Mouse (Mus musculus) urinary bladder, adult 2 months (tissue): ENCODE measurements around the gene Clptm1l. TPM values are rescaled to one million over a fixed set of nuclear protein-coding genes. Genes with fewer than 3 reads are reported as not detected.

ENCODE experiments used
- DNase-seq: peaks from one replicate; pipeline ENCODE4 v3.0.0; 2022; ENCODE audit warnings: low spot score
- polyA plus RNA-seq: library from polyadenylated mRNA; depleted of rRNA; stranded (reverse); fragments of >200 nt; gene quantifications from 2 replicates; pipeline ENCODE4 v1.2.3, GENCODE M21; 2012; rRNA removed

Gene Clptm1l
- polyA plus RNA-seq: 134 and 160 TPM in 2 replicates

DNA sequence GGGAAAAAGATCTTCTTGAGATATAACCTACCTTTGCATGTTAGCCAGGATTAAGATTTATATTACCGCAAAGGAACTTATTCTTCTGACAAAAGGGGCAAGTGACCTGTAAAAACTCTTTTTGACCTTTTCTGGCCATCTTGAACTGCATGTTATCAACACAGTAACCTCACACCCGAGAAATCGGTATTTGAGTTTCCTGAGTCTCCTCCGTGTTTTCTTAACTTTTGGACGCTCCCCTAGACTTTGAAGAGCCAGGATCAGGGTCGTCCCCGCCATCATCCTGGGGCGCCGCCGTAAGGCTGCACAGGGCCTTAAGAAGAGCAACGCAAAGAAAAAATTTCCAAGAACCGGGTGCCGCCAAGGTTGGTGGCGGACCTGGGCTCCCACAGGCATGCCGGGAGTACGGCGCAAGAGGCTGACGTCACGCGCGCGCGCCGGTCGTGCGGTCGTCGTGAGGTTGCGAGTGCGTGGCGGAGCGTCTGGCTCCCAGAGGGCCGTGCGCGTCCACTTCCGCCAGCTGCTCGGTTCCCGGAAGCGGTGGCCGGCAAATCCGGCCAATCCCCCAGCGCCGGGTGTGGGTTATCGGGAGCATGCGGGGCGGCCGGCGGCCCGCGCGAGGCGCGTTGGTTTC, at the start of gene Clptm1l:
Gene Clptm1l (plus strand): TSS at position 485 of the 634 bp plus-strand sequence.
- DNase-seq: peak; percentile 94

DNA sequence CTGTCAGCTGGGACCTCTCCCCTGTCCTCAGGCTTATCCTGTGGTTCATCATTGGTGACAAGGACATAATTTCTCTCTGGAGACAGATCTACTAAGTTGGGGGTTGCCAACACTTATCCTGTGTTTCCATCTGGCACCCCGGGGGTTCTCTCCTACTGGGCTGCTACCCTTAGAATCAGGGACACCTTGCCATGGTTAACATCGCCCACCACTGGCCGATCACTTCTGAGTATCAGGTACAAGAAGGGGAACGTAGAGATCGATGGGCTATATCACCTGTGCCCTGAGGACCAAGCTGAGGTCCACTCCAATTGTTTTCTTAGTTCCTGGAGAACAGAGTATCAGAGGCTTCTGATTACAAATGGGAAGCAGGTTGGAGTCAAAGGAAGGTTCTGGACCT, 39.6 kb upstream of the Clptm1l start:
- no peak for DNase-seq

DNA sequence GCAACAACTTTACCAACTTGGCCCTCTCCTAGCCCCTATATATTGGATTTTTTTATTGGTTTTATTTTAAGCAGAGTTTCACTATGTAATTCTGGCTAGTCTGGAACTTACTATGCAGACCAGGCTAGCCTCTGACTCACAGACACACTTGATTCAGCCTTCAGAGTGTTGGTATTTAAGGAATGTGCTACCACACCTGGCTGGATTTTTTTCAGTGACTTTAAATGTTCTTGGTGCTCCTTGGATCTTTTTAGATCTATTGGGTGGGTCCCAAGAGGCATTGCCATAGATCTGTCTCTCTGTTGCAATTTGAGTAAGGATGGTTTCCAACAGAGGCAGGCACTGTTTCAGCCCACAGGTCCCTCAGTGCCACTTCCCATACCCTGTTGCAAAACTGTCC, 28.8 kb upstream of the Clptm1l start:
- DNase-seq: no peak

DNA sequence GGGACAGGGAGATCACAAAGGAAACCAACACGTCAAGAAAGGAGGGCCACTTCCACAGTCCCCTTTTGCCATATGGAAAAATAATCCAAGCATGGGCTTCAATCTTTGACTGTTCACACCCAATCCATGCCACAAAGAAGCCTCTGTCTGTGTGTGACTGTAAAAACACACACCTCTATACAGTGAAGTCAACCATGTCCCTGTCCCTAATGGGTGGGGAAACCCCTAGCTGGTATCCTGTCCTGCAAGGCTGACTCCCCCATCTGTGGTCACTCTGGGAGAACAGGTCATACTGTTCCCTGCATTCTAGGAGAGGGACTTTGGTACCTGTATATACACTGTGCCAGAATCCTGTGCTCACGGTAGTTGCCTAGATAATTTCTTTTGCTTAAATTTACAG, 26.5 kb upstream of the Clptm1l start:
- DNase-seq: no peak

DNA sequence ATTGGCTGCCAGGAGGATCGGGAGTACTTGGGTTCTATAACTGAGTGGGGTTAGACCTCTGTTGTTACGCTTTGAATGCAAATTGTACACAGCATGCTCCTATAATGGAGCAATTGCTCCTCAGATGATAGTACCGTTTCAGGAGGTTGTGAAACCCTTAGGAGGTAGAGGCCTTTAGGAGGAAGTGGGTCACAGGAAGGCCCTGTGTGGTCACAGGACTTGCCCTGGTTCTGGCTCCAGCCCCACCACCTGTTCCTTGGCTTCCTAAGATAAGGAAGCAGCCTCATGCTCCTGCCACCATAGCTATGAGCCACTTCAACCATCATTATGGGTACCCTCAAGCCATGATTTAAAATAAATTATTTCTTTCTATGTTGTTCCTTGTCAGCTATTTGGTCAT, 12.3 kb upstream of the Clptm1l start:
- DNase-seq: no peak

DNA sequence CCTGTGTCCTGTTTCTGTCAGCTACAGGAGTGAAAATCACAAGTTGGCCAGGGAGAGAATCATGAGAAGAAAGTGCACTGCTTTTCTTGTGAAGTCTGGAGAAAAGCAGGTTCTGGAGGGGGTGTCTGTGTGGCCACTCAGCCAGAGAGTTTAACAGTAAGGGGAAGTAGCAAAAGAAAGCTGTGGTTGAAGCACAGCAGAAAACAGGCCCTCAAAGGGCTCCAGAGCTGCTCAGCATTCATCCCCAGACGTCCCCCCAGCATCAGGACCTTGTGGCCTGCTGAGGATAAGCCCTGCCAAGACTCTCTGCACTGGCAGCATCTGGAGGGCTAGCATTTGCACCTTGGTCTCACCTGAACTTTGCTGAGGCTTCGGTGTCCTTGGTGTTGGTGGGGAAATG, 11.3 kb upstream of the Clptm1l start:
- DNase-seq: no peak

DNA sequence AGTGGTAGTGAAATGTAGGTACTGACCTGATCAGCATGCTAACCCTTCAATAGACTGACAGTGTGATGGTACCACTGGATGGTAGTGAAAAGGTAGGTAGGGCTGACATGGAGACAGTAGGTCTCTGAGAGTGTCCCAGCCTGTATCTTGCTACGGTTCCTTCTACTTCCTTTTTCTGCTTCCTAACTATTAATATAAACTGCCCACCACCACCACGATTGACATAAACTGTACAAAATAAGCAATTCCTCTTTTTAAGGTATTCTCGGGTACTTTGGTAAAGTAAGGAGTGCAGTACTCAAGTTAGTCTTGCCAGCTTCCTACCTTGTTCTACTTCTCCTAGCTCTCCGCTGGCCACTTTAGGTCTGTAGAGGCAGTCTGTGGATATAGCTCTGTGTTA, 7.5 kb upstream of the Clptm1l start:
- DNase-seq: no peak

DNA sequence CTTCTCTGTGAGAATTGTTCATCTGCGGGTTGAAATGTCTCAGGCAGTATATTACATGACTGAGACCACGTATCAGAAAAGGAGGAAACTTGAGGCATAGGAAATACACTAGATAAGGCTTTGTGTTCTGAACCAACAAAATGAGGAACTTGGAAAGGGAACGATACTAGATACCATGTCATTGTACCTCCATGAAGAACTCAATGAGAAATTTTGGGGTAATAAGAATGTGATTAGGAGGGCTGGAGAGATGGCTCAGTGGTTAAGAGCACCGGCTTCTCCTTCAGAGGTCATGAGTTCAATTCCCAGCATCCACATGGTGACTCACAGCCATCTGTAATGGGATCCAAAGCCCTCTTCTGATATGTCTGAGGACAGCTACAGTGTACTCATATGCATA, 3.6 kb upstream of the Clptm1l start:
- DNase-seq: no peak

DNA sequence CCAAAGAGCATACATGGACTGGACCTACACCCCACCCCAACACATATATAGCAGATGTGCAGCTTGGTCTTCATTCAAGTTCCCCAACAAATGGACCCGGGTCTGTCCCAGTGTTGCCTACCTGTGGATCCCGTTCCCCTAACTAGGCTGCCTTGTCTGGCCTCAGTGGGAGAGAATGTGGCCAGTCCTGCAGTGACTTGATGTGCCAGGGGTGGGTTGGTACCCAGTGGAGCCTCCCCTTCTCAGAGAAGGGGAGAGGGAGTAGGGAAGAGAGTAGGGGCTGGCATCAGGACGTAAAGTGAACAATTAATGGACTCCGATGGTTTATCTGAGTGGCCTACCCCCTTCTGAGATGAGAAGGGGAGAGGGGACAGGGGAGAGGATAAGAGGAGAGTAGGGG, 760 bp upstream of the Clptm1l start:
- no peak for DNase-seq

DNA sequence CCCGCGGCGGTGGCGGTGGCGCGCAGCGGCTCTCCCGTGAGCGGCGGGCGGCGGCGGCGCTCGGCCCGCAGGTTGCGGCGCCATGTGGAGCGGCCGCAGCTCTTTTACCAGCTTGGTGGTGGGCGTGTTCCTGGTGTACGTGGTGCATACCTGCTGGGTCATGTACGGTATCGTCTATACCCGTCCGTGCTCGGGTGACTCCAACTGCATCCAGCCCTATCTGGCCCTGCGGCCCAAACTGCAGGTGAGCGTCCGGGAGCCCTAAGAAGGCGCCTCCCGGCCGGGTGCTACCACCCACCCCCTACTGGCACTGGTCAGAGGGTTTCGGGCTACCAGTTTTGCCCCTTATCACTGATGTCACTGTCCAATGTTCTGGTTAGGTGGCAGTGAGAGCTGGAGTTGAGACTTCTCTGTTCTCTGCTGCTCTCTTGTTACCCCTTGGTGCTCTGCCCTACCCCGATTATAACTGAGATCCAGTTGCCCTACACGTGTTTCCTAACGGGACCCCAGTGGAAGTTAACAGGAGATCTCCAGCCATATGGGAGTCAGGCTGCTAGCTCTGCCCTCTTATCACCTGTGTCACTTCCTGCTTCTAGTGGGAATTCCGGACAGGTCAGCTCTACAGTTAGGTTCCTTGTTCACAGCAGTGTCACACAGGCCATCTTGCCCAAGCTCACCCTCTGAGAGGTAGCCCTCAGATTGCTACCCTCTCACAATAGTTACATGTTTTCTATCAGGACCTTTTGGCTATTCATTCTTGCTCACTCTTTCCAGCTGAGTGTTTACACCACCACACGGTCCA, 551 bp downstream of the Clptm1l start:
- DNase-seq: no peak

DNA sequence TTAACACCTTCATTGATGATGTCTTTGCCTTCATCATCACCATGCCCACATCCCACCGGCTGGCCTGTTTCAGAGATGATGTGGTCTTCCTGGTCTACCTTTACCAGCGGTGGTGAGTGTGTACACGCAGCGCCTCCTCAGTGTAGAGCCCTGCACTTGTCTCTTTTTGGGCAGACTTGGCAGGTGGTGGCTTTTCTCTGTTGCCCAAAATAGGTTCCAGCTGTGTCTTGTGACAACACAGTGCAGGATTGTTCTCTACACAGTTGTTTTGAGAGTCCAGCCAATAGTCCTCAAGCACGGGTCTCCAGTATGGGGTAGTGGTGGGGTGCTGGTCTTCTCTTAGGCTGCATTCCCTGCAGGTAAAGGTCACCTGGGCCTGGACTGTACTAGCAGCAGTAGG, 14.6 kb downstream of the Clptm1l start:
- no peak for DNase-seq

DNA sequence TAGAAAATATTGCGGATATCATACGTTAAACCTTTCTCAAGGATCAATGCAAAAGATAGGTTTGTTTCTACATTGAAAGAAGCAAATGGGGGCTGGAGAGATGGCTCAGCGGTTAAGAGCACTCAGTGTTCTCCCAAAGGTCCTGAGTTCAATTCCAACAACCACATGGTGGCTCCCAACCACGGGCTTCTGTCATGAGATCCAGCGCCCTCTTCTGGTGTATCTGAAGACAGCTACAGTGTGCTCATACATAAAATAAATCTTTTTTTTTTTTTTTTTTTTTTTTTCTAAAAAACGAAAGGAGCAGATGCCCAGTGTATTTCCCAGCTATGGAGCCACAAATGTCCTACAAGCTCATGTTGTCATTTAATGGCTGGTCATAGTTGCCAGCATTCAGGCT, 16.8 kb downstream of the Clptm1l start:
- no peak for DNase-seq

DNA sequence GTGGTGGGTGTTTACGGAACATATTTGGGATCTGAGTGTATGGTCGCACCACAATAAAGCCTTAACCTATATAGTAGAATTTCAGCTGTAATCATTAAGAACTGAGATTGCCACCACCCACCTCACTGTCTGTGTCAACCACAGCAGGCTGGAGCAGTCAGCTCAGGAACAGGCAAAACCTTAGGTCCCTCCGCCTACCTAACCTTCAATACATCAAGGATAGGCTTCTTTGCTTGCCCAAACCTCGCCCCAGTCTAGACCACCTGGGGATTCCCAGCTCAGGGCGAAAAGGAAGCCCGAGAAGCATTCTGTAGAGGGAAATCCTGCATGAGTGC, 22.6 kb downstream of the Clptm1l start:
- DNase-seq: no peak

DNA sequence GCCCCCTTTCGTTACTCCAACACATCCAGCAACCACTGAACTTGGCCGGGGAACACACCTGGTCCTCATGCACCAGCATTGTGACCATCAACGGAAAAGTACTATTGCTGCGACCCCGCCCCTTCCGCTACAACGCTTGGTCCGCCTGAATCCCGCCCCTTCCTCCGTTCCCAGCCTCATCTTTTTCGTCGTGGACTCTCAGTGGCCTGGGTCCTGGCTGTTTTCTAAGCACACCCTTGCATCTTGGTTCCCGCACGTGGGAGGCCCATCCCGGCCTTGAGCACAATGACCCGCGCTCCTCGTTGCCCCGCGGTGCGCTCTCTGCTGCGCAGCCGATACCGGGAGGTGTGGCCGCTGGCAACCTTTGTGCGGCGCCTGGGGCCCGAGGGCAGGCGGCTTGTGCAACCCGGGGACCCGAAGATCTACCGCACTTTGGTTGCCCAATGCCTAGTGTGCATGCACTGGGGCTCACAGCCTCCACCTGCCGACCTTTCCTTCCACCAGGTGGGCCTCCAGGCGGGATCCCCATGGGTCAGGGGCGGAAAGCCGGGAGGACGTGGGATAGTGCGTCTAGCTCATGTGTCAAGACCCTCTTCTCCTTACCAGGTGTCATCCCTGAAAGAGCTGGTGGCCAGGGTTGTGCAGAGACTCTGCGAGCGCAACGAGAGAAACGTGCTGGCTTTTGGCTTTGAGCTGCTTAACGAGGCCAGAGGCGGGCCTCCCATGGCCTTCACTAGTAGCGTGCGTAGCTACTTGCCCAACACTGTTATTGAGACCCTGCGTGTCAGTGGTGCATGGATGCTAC, 23.1 kb downstream of the Clptm1l start, which contains the start of gene Tert:
Gene Tert (plus strand): TSS at position 167 of the 805 bp plus-strand sequence.
- DNase-seq: peak; percentile 26

DNA sequence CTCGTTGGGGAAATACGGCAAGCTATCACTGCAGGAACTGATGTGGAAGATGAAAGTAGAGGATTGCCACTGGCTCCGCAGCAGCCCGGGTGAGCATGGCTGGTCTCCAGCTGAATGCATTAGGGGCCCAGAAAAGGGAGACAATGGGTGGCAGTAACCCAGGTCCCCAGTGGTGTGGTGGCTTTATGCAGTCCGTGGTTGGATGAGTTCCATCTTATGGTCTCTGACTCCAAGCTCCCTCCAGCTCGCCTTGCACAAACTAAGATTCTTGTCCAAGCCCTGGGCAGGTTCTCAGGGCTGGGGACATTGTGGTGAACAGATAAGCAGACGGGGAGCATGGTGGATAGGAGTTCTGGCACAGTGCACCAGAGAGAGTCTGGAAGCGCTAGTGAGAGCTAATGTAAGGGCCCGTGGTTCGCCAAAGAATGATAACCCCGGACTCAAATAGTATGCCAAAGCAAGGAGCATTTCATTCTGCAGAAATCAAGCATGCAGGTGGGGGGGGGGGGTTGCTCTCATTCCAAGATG, 24.8 kb downstream of the Clptm1l start:
- no peak for DNase-seq

DNA sequence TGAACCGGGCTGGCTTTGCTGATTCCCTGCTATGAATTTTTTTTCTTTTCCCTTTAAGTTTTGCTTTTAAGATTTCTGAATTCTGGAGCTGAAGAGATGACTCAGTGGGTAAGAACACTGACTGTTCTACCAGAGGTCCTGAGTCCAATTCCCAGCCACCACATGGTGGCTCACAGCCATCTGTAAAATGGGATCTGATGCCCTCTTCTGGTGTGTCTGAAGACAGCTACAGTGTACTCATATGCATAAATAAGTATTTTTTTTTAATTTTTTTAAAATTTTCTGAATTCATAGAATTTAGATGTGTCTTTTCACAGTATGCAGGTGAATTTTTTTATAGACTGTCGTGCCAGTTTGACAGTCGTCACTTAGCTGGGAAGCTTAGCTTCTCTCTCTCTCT, 28.0 kb downstream of the Clptm1l start:
- no peak for DNase-seq

DNA sequence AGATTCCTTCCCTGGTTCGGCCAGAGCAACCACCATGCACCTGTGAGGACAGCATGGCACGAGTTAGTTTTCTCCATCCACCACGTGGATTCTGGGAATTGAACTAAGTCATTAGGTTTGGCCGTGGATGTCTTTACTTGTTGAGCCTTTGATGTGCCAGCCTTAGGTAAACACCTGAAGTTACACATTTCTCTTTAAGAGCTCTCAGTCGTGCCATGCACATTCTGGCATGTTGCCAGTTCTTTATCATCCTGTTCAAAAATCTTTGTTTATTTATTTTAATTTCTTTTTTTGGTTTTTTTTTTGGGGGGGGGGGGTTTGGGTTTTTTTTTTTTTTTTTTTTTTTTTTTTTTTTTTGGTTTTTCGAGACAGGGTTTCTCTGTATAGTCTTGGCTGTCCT, 34.0 kb downstream of the Clptm1l start:
- DNase-seq: no peak

DNA sequence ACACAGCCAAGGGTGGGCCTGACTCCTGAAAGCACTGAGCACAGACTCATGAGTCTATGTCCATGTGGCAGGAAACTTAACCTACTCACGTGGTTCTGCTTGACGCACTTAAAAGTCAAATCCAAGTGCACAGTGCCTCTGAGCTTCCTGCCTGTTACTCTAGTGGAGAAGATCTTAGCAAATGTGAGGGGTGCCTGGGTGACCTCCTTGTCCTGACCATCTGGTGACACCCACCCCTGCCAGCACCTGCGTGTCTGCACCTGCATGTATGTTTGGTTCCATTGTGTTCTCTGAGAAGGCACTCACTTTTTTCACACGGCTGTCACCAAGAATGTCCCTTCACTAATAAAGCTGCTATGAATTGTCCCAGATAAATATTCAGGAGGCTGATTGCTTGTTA, 37.5 kb downstream of the Clptm1l start:
- no peak for DNase-seq

DNA sequence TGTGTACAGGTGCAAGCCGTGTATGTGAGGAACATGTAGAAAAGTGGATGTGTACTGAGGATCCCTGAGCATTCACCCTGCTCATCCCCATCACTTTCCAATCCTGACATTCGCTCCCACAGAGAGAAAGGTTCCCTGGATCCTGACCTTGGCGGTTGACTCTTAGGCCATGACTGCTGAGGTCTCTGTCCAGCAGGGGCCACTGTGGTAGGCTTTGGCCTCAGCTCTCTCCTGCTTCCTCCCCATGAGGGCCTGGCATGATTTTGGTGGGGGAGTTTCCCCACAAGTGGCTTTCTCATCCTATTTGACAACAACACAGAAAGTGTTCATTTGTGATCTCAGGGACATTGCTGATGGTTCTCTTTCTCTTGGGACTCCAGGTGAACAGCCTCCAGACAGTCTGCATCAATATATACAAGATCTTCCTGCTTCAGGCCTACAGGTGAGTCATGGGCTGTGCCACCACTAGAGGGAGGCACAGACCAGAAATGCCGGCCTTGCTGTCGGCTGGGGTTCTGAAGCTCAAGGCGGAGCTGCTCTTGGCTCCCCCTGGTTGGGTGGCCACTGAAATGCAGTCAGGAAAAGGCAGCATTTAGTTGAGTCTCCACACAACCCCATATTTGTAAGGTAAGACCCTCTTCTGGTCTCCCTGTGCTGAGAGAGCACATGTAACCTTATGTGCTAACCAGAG, 42.7 kb downstream of the Clptm1l start:
- no peak for DNase-seq

DNA sequence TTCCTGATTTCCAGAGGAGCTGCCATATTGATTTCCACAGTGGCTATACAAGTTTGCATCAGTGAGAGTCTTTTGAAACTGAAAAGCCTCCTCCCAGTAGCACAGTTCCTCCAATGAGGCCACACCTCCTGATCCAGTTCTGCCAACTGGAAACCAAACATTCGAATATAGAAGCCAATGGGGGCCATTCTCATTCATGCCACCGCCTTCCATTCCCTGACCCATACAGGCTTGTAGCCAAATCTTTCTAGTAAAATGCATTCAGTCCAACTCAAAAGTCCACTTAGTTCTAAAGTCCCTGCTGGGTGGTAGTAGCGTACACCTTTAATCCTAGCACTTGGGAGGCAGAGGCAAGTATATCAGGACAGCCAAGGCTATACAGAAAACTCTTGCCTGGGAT, 49.5 kb downstream of the Clptm1l start:
- DNase-seq: no peak

DNA sequence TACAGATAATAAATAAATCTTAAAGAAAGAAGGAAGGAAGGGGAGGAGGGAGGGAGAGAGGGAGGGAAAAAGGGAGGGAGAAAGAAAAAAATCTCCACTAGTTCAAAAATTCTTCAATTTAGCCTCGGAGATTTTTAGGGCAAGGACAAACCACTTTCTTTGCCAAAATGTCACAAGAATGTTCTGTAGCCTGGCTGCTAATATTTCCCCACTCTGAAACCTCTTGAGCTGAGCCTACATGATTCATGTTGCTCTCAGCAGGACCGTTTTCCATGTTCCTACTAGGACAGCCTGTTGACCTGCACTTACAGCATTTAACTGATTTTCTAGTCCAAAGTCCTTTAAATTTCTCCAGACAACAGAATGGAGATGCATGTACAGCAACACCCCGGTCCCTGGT, 51.2 kb downstream of the Clptm1l start:
- no peak for DNase-seq

DNA sequence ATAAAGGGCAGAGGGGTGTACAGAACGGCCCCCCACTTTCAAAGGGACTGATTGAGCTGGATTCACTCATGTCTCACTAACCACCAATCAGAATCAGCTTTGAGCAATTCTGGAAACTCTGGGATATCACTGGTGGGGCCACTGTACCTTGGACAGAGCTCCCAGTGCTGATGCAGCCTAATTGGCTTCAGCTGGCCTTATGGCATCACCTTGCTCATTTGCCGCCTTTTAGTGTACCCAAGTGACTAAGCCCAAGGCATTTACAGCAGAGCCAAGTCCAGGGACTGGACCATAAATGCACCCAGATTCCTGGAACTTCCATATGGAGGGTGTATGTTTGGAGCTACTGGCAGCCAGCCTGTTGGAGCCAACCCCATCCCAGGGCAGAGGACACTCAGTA, 55.1 kb downstream of the Clptm1l start:
- no peak for DNase-seq
